Mouse (Mus musculus) ES-Bruce4 (cell line): ENCODE measurements around the gene Repin1. TPM values are rescaled to one million over a fixed set of nuclear protein-coding genes. Genes with fewer than 3 reads are reported as not detected.

Source experiments
- H3K27ac ChIP-seq: 2 replicates; pipeline ENCODE4 v1.5.1; 2012; ENCODE audit warnings: low read length, inconsistent platforms; ENCODE audit not compliant: insufficient read depth
- H3K27me3 ChIP-seq: 2 replicates; pipeline ENCODE4 v1.6.1; 2012; ENCODE audit warnings: mild to moderate bottlenecking, low read length, inconsistent platforms; ENCODE audit not compliant: control insufficient read depth, poor library complexity, insufficient read depth, severe bottlenecking
- H3K36me3 ChIP-seq: 2 replicates; pipeline ENCODE4 v1.6.1; 2012; ENCODE audit warnings: inconsistent platforms, mild to moderate bottlenecking, low read length, moderate library complexity; ENCODE audit not compliant: control insufficient read depth, poor library complexity, insufficient read depth, severe bottlenecking
- H3K4me1 ChIP-seq: one replicate; pipeline ENCODE4 v1.8.1; 2011; ENCODE audit warnings: low read length; ENCODE audit not compliant: control insufficient read depth, insufficient read depth
- H3K4me3 ChIP-seq: 2 replicates; pipeline ENCODE4 v1.5.1; 2011; ENCODE audit warnings: low read depth, mild to moderate bottlenecking, low read length
- H3K9ac ChIP-seq: 2 replicates; pipeline ENCODE4 v1.6.1; 2012; ENCODE audit warnings: low read depth, mild to moderate bottlenecking, inconsistent platforms; ENCODE audit not compliant: poor library complexity, severe bottlenecking
- H3K9me3 ChIP-seq: replicated peaks from 2 replicates; pipeline ENCODE4 v1.6.1; 2012; ENCODE audit warnings: mild to moderate bottlenecking, low read length, inconsistent platforms; ENCODE audit not compliant: control insufficient read depth, poor library complexity, insufficient read depth, severe bottlenecking
- CTCF ChIP-seq: IDR thresholded peaks from one replicate; pipeline ENCODE4 v1.8.1; 2011; ENCODE audit warnings: low read depth, low read length
- EP300 ChIP-seq: IDR thresholded peaks from 2 replicates; pipeline ENCODE4 v1.6.1; 2011; ENCODE audit warnings: low read depth, low read length; ENCODE audit not compliant: insufficient read depth
- POLR2A ChIP-seq: IDR thresholded peaks from one replicate; pipeline ENCODE4 v1.8.1; 2011; ENCODE audit warnings: low read length; ENCODE audit not compliant: insufficient read depth
- polyA plus RNA-seq: library from polyadenylated mRNA; stranded (reverse); fragments of >200 nt; gene quantifications from 2 replicates; pipeline ENCODE4 v1.2.4, GENCODE M21; 2011; ENCODE audit warnings: low read depth; ENCODE audit not compliant: missing spikeins, insufficient read depth, insufficient read length

The Repin1 gene
- polyA plus RNA-seq, 1 experiment, result 12.5 TPM

GRCm38 (mm10) chr6:48589194-48589750 is 4.4 kb upstream of the Repin1 start, which contains the start of gene Gm45021:
Gene Gm45021 (plus strand): TSS chr6:48589610.
- no peaks in the 10 kb centered on the region for H3K36me3 ChIP-seq
- no peak within 1 kb of the TSS for H3K4me3 ChIP-seq
- peaks cover 2% of the 10 kb centered on the region; the same call in 1 of the 2 replicates for H3K9me3 ChIP-seq
- no peak for TF ChIP-seq CTCF
- TF ChIP-seq POLR2A, result no peak
- TF ChIP-seq EP300, result no peak
- H3K4me1 ChIP-seq, result no peaks in the 10 kb centered on the region
- no peak within 1 kb of the TSS for H3K9ac ChIP-seq
- no peak within 1 kb of the TSS for H3K27ac ChIP-seq
- H3K27me3 ChIP-seq, result no peaks in the 10 kb centered on the region

- H3K27ac ChIP-seq, result no peak overlapping the region
- H3K4me1 ChIP-seq, result no peaks in the 10 kb centered on the region
- H3K4me3 ChIP-seq, result no peak overlapping the region
- H3K9ac ChIP-seq, result no peak overlapping the region
- H3K9me3 ChIP-seq, result no peaks in the 10 kb centered on the region
- TF ChIP-seq EP300 (no peak), POLR2A (no peak), CTCF (no peak)
- no peaks in the 10 kb centered on the region for H3K27me3 ChIP-seq
- H3K36me3 ChIP-seq, result no peaks in the 10 kb centered on the region
Measured at GRCm38 (mm10) chr6:48591221-48591845, 2.4 kb upstream of the Repin1 start.

- Histone ChIP-seq H3K27me3 (no peaks in the 10 kb centered on the region), H3K9ac (no peak overlapping the region), H3K36me3 (no peaks in the 10 kb centered on the region), H3K9me3 (no peaks in the 10 kb centered on the region), H3K4me3 (no peak overlapping the region), H3K27ac (no peak overlapping the region), H3K4me1 (no peaks in the 10 kb centered on the region)
- TF ChIP-seq CTCF (no peak), POLR2A (no peak), EP300 (no peak)
Measured at GRCm38 (mm10) chr6:48591871-48592270, 1.8 kb upstream of the Repin1 start.

- TF ChIP-seq CTCF (no peak), POLR2A (no peak), EP300 (no peak)
- H3K9ac ChIP-seq, result peak overlapping the region; percentile 80
- H3K9me3 ChIP-seq, result no peaks in the 10 kb centered on the region
- no peaks in the 10 kb centered on the region for H3K4me1 ChIP-seq
- H3K36me3 ChIP-seq, result no peaks in the 10 kb centered on the region
- peak overlapping the region; percentile 89 for H3K4me3 ChIP-seq
- no peak overlapping the region for H3K27ac ChIP-seq
- H3K27me3 ChIP-seq, result no peaks in the 10 kb centered on the region
Measured at GRCm38 (mm10) chr6:48594043-48594738, 508 bp downstream of the Repin1 start.

GRCm38 (mm10) chr6:48595278-48595677 is 1.6 kb downstream of the Repin1 start:
- no peaks in the 10 kb centered on the region for H3K9me3 ChIP-seq
- no peak overlapping the region for H3K27ac ChIP-seq
- no peak for TF ChIP-seq POLR2A
- no peaks in the 10 kb centered on the region for H3K27me3 ChIP-seq
- peak overlapping the region; percentile 80; the same call in 1 of the 2 replicates for H3K9ac ChIP-seq
- no peaks in the 10 kb centered on the region for H3K4me1 ChIP-seq
- H3K36me3 ChIP-seq, result no peaks in the 10 kb centered on the region
- no peak overlapping the region for H3K4me3 ChIP-seq
